Mouse (Mus musculus) midbrain, embryonic 16.5 days (tissue): ENCODE measurements around the gene Ksr1. TPM values are rescaled to one million over a fixed set of nuclear protein-coding genes. Genes with fewer than 3 reads are reported as not detected.
A peak's percentile ranks its signal among the peaks of the same experiment; 100 is the strongest.

Source experiments
- ATAC-seq: fragments of 200-750 bp; cut with Nextera tagmentation; 2 replicates; pipeline ENCODE4 v1.8.0; 2017; ENCODE audit warnings: moderate TSS enrichment
- H3K27ac ChIP-seq: fragments of 300-500 bp; sonication (generic); 2 replicates; pipeline ENCODE4 v1.5.1; 2014; ENCODE audit warnings: mild to moderate bottlenecking, low read length, mixed read lengths
- H3K27me3 ChIP-seq: fragments of 300-500 bp; sonication (generic); 2 replicates; pipeline ENCODE4 v1.6.1; 2014; ENCODE audit warnings: low read depth, low read length, mixed read lengths; ENCODE audit not compliant: control insufficient read depth, insufficient read depth
- H3K36me3 ChIP-seq: fragments of 300-500 bp; sonication (generic); 2 replicates; pipeline ENCODE4 v1.6.1; 2014; ENCODE audit warnings: mild to moderate bottlenecking, low read length, moderate library complexity, mixed read lengths; ENCODE audit not compliant: control insufficient read depth, insufficient read depth
- H3K4me1 ChIP-seq: fragments of 300-500 bp; sonication (generic); 2 replicates; pipeline ENCODE4 v1.6.1; 2014; ENCODE audit warnings: mild to moderate bottlenecking, low read length, mixed read lengths; ENCODE audit not compliant: control insufficient read depth, insufficient read depth
- H3K4me2 ChIP-seq: fragments of 300-500 bp; sonication (generic); 2 replicates; pipeline ENCODE4 v1.6.1; 2014; ENCODE audit warnings: mild to moderate bottlenecking, low read length, mixed read lengths
- H3K4me3 ChIP-seq: fragments of 300-500 bp; sonication (generic); 2 replicates; pipeline ENCODE4 v1.5.1; 2014; ENCODE audit warnings: low read depth, mild to moderate bottlenecking, low read length, moderate library complexity, mixed read lengths
- H3K9ac ChIP-seq: fragments of 300-500 bp; sonication (generic); 2 replicates; pipeline ENCODE4 v1.6.1; 2014; ENCODE audit warnings: low read depth, low read length, mixed read lengths
- H3K9me3 ChIP-seq: fragments of 300-500 bp; sonication (generic); replicated peaks from 2 replicates; pipeline ENCODE4 v1.6.1; 2014; ENCODE audit warnings: mild to moderate bottlenecking, low read length, mixed read lengths; ENCODE audit not compliant: control insufficient read depth, poor library complexity, severe bottlenecking
- WGBS: fragments of 180-500 bp; shearing (Covaris S2); extraction: QIAGEN DNeasy Blood & Tissue Kit; methylation state at CpG from one replicate; pipeline ENCODE4 v1.1.7; 2014; 5-methylcytosine and 5-hydroxymethylcytosine counted together
- polyA plus RNA-seq: library from polyadenylated mRNA; unstranded; fragments of >200 nt; fragmentation: Nextera tagmentation; extraction: Ambion mirVana; gene quantifications from 2 replicates; pipeline ENCODE4 v1.2.1, GENCODE M21; 2015

The Ksr1 gene
- polyA plus RNA-seq, 1 experiment from 2014 or later = 4.5 TPM

GRCm38 (mm10) chr11:79031452-79031746, 114.8 kb downstream of the Ksr1 start:
- H3K4me2 ChIP-seq = no peak overlapping the region
- H3K36me3 ChIP-seq = no peaks in the 10 kb centered on the region
- WGBS = 69% methylated on average over 5 of the region's 5 CpGs
- H3K27me3 ChIP-seq = no peaks in the 10 kb centered on the region
- no peak for ATAC-seq
- peaks cover 4% of the 10 kb centered on the region; the same call in 1 of the 2 replicates for H3K4me1 ChIP-seq
- no peak overlapping the region for H3K27ac ChIP-seq
- no peak overlapping the region for H3K9ac ChIP-seq
- no peak overlapping the region for H3K4me3 ChIP-seq
- H3K9me3 ChIP-seq = no peaks in the 10 kb centered on the region

GRCm38 (mm10) chr11:79030570-79031451, 115.4 kb downstream of the Ksr1 start:
- Histone ChIP-seq H3K27me3 (no peaks in the 10 kb centered on the region), H3K4me2 (no peak overlapping the region), H3K9me3 (no peaks in the 10 kb centered on the region), H3K4me3 (no peak overlapping the region), H3K36me3 (no peaks in the 10 kb centered on the region), H3K9ac (no peak overlapping the region), H3K27ac (no peak overlapping the region; the same call in 1 of the 2 replicates), H3K4me1 (peaks cover 4% of the 10 kb centered on the region; the same call in 1 of the 2 replicates)
- peak; percentile 36; the same call in 1 of the 2 replicates for ATAC-seq
- WGBS = 58% methylated on average over 19 of the region's 19 CpGs

GRCm38 (mm10) chr11:79023751-79024150, 122.5 kb downstream of the Ksr1 start:
- Histone ChIP-seq H3K4me2 (no peak overlapping the region), H3K27me3 (no peaks in the 10 kb centered on the region), H3K4me3 (no peak overlapping the region), H3K36me3 (peaks cover 5% of the 10 kb centered on the region), H3K9ac (no peak overlapping the region), H3K27ac (no peak overlapping the region), H3K4me1 (no peaks in the 10 kb centered on the region), H3K9me3 (no peaks in the 10 kb centered on the region)
- no peak for ATAC-seq
- WGBS = 79% methylated on average over 6 of the region's 6 CpGs

DNA sequence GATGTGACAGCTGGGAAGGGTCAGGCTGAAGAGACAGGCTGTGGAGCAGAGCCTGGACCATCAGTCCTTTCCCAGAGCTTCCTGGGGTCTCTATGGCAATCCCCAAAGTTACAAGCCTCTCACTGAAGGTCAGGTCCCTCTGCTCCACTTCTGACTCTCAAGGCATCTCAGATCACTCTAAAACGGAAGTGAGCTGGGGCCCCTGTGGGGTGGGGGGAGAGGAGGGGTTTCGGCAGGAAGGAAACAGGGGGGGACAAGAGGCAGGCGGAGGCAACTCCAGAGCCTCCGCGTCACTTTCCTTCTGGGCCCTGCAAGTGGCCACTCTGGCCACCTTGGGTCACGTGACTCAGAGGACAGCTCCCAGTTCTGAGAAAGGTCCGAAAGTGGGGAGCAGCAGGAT, 122.9 kb downstream of the Ksr1 start:
- Histone ChIP-seq H3K27ac (no peak overlapping the region), H3K4me3 (no peak overlapping the region), H3K9ac (no peak overlapping the region), H3K4me1 (no peaks in the 10 kb centered on the region), H3K4me2 (no peak overlapping the region), H3K36me3 (peaks cover 5% of the 10 kb centered on the region), H3K9me3 (no peaks in the 10 kb centered on the region), H3K27me3 (no peaks in the 10 kb centered on the region)
- no peak for ATAC-seq
- WGBS = 45% methylated on average over 7 of the region's 7 CpGs

DNA sequence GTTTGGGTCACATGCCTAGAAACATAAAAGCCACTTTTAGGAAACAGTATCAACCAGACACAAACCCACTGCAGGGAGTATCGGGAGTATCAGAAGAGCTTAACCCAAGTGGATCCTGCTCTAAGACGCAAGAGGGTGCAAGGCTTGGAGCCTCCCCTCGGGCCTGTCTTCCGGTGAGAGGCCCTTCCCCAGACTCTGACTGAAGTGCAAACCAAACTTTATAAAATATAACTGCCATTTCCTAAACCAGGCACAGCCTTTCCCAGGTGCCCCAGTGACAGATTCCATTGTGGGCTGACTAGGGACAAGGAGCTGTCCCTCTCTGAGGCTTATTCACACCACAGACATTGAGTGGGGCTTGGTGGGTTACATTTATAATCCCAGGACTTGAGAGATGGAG, 123.4 kb downstream of the Ksr1 start:
- Histone ChIP-seq H3K27ac (no peak overlapping the region), H3K9me3 (no peaks in the 10 kb centered on the region), H3K4me2 (no peak overlapping the region), H3K4me3 (no peak overlapping the region), H3K9ac (no peak overlapping the region), H3K36me3 (peaks cover 5% of the 10 kb centered on the region), H3K27me3 (no peaks in the 10 kb centered on the region), H3K4me1 (no peaks in the 10 kb centered on the region)
- no peak for ATAC-seq
- 54% methylated on average over 4 of the region's 4 CpGs for WGBS

DNA sequence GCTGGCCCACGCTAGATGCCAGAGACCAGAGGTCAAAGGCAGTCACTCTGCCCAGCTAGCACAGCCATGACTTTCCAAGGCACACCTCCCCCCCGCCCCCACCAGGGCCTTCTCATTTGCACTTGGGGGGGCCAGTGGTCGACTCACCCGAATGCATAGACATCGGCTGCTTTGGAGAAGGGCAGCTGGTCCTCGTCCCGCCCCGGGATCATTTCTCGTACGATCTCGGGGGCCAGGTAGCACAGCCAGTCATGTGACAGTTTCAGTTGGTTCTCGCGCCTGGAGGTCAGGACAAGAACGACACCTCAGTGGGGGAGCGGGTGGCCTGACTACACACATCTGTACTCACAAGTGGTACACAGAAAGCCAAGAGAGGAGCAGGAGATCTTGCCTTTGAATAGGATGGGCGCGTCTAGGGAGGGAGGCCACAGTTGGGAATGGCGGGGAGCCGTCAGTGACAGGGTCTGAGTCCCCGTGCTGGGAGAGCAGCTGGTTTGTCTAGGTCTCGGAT, 125.6 kb downstream of the Ksr1 start:
- Histone ChIP-seq H3K4me2 (no peak overlapping the region), H3K4me1 (no peaks in the 10 kb centered on the region), H3K9me3 (no peaks in the 10 kb centered on the region), H3K27me3 (no peaks in the 10 kb centered on the region), H3K4me3 (no peak overlapping the region), H3K36me3 (peaks cover 7% of the 10 kb centered on the region), H3K27ac (no peak overlapping the region), H3K9ac (no peak overlapping the region)
- no peak for ATAC-seq
- 78% methylated on average over 21 of the region's 21 CpGs for WGBS

GRCm38 (mm10) chr11:79019839-79020534, 126.2 kb downstream of the Ksr1 start:
- 84% methylated on average over 17 of the region's 17 CpGs for WGBS
- Histone ChIP-seq H3K4me3 (no peak overlapping the region), H3K4me2 (no peak overlapping the region), H3K9me3 (no peaks in the 10 kb centered on the region), H3K27ac (no peak overlapping the region), H3K4me1 (no peaks in the 10 kb centered on the region), H3K9ac (no peak overlapping the region), H3K36me3 (peaks cover 7% of the 10 kb centered on the region), H3K27me3 (no peaks in the 10 kb centered on the region)
- ATAC-seq = no peak

GRCm38 (mm10) chr11:79018954-79019704, 127.1 kb downstream of the Ksr1 start:
- H3K36me3 ChIP-seq = peaks cover 7% of the 10 kb centered on the region
- 49% methylated on average over 11 of the region's 11 CpGs for WGBS
- no peak for ATAC-seq
- no peak overlapping the region for H3K27ac ChIP-seq
- H3K9ac ChIP-seq = no peak overlapping the region
- no peaks in the 10 kb centered on the region for H3K27me3 ChIP-seq
- 0 out of 2 replicates have a peak, but pooled peaks cover under 1% of the 10 kb centered on the region for H3K4me1 ChIP-seq
- H3K4me3 ChIP-seq = no peak overlapping the region
- H3K4me2 ChIP-seq = no peak overlapping the region
- H3K9me3 ChIP-seq = no peaks in the 10 kb centered on the region
